Mouse (Mus musculus) liver, postnatal 0 days (tissue): Measurements from ENCODE around the gene Phyhd1.

Experiments used
- CTCF ChIP-seq: sonication (generic); IDR thresholded peaks from 2 replicates; pipeline ENCODE4 v1.5.1; 2016; ENCODE audit warnings: antibody characterized with exemption, low read depth
- EP300 ChIP-seq: IDR thresholded peaks from 2 replicates; pipeline ENCODE4 v1.6.1; 2016; ENCODE audit warnings: antibody characterized with exemption, low read depth, mild to moderate bottlenecking

DNA sequence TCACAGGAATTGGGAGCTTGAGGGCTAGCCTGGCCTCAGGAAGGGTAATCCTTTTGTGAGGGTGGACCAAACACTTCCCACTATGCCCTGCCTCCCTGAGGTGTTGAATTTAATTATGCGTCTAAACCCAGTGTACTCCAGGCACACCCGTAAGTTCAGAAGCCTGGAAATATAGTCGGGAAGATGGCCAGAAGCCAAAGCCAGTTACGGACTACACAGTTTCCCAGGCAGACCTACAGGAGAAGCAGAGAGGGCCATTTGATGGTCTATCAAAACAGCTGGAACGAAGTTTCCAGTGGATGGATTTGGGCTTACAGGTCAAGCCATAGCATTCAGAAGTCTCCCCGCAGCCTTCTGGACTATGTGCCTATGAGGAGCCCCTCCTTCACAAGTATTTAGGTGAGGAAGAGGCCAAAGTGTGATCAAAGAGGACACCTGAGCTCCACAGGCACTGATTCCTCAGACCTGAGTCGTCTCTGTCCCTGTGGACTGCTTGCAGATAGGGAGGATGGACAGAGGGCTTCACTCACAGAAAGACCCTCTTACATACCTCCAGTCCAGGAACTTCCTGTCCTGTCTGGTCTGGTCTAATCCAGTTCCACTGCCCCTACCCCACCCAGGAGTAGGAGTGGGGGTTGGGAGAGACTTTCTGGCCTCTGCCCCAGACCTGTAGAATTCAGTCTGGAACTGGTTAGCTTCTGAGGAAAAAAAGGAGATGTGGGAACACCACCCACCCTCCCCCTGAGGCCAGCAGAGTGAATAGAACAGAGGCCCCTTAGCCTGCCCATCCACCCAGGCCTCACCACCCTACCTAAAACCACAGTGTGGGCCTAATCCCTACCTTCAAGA, 1.1 kb upstream of the Phyhd1 start:
- TF ChIP-seq CTCF (no peak), EP300 (no peak)
